Mouse (Mus musculus): ENCODE data around the gene Adamts2. TPM values are rescaled to one million over a fixed set of nuclear protein-coding genes. Genes with fewer than 3 reads are reported as not detected.

Gene Adamts2
- polyA plus RNA-seq, 1 experiment: 2.9 TPM

DNA sequence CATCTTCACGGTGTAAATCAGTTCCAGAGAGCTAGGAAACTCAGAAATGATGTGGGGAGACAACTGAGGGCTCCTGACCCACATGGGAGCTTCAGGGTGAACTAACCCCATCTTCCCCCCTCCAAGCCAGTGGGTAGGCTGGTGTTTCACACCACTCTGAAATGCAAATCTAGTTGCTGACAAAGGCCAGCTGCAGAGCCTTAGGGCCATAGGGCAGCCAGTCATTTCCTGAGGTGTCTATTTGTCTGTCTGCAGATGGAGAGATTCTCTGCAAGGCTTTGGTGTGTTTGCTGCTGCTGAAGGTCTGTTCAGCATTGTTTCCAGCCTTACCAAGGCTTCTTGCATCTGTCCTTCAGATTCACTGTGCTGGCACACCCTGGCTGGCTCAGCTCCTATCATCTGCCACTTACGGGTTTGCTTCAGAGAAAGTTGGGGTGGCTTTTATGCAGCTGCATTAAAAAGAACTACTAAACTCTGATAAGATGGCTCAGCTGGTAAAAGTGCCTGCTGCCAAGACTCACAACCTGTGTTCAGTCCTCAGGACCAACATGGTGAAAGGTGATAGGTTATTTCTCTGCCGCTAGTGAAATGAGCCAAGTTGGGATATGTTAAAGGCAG lies 246.7 kb downstream of the Adamts2 start:
- H3K4me3 ChIP-seq (ENCODE audit: insufficient read depth, poor library complexity, severe bottlenecking): no peak overlapping the region
- TF ChIP-seq MAX (IDR thresholded peaks at IDR 0.05) (no peak), MYOG (IDR thresholded peaks at IDR 0.05; ENCODE audit: control insufficient read depth, extremely low read depth, insufficient read length) (no peak), MYOD1 (IDR thresholded peaks at IDR 0.05; ENCODE audit: control insufficient read depth, insufficient read length, low read depth) (no peak), FOSL1 (IDR thresholded peaks at IDR 0.05; ENCODE audit: insufficient read depth, low read length, poor library complexity, severe bottlenecking) (no peak), CTCF (IDR thresholded peaks at IDR 0.05; ENCODE audit: control insufficient read depth, insufficient read depth, insufficient read length) (no peak), USF1 (IDR thresholded peaks at IDR 0.05; ENCODE audit: low read depth) (no peak), CEBPB (IDR thresholded peaks at IDR 0.05; ENCODE audit: low read depth) (no peak)
- no peak overlapping the region for H3ac ChIP-seq (ENCODE audit: control insufficient read depth, insufficient read length, low read depth)
- H3K36me3 ChIP-seq (ENCODE audit: control insufficient read depth, insufficient read depth): no peaks in the 10 kb centered on the region
- H3K79me2 ChIP-seq (ENCODE audit: control insufficient read depth, insufficient read depth): no peaks in the 10 kb centered on the region
- peaks cover 69% of the 10 kb centered on the region for H3K27me3 ChIP-seq (ENCODE audit: control insufficient read depth, insufficient read depth, insufficient read length)
- H3K79me3 ChIP-seq (ENCODE audit: low read depth): no peaks in the 10 kb centered on the region

DNA sequence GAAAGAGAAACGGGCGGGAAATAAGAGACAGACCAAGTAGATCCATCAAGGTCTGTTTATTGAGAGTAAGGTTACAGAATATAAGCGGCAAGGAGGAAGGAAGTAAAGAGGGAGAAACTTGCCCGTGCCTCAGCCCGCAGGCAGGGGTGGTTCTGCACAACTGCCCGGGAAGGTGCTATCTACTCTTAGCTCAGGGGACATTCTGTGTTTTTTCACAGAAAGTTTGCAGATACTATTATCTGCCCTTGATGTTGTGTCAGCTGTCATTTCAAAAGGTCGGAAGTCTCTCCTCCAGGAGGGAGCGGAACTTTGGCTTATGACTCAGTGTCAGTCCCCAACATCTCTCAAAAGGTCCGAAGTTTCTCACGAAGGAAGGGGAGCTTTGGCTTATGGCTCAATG lies 247.4 kb downstream of the Adamts2 start:
- no peak for TF ChIP-seq CEBPB (IDR thresholded peaks at IDR 0.05; ENCODE audit: low read depth)
- TF ChIP-seq MYOG (IDR thresholded peaks at IDR 0.05; ENCODE audit: control insufficient read depth, extremely low read depth, insufficient read length): no peak
- no peak for TF ChIP-seq CTCF (IDR thresholded peaks at IDR 0.05; ENCODE audit: control insufficient read depth, insufficient read depth, insufficient read length)
- no peak for TF ChIP-seq MYOD1 (IDR thresholded peaks at IDR 0.05; ENCODE audit: control insufficient read depth, insufficient read length, low read depth)
- TF ChIP-seq USF1 (IDR thresholded peaks at IDR 0.05; ENCODE audit: low read depth): no peak
- no peak for TF ChIP-seq MAX (IDR thresholded peaks at IDR 0.05)
- no peak for TF ChIP-seq FOSL1 (IDR thresholded peaks at IDR 0.05; ENCODE audit: insufficient read depth, low read length, poor library complexity, severe bottlenecking)
- no peaks in the 10 kb centered on the region for H3K36me3 ChIP-seq (ENCODE audit: control insufficient read depth, insufficient read depth)
- peaks cover 75% of the 10 kb centered on the region for H3K27me3 ChIP-seq (ENCODE audit: control insufficient read depth, insufficient read depth, insufficient read length)

DNA sequence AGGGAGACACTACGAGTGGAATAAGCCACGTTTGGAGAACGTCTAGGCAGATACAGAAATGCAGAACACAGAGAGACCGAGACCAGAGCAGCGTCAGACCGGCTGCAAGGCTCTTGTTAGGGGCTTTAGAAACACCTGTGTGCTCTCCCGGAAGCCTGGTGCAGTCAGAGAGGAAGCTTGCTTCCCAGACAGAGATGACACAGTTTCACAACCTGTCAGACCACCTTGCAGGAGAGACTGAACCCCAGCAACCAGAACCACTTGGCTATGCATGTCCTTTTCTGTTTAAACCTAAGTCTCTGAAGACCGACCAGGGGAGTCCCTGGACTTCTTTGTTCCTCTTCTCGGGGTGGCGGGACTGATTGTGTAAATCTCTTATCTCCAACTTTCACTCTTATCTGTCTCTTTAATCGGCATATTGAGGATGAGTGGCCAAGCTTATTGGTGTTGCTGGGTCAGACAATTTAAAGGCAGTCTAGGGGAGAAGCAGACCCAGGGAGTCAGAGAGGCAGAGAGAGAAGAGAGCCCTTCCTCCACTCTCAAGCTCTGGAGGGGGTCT lies 248.4 kb downstream of the Adamts2 start, which contains the start of gene Grm6:
Grm6 (plus strand) TSS at position 509 of the 559 bp plus-strand sequence.
- no peak for TF ChIP-seq MYOG (IDR thresholded peaks at IDR 0.05; ENCODE audit: control insufficient read depth, extremely low read depth, insufficient read length)
- TF ChIP-seq MYOD1 (IDR thresholded peaks at IDR 0.05; ENCODE audit: control insufficient read depth, insufficient read length, low read depth): no peak
- TF ChIP-seq USF1 (IDR thresholded peaks at IDR 0.05; ENCODE audit: low read depth): no peak
- no peak for TF ChIP-seq CTCF (IDR thresholded peaks at IDR 0.05; ENCODE audit: control insufficient read depth, insufficient read depth, insufficient read length)
- TF ChIP-seq MAX (IDR thresholded peaks at IDR 0.05): no peak
- TF ChIP-seq CEBPB (IDR thresholded peaks at IDR 0.05; ENCODE audit: low read depth): no peak
- TF ChIP-seq FOSL1 (IDR thresholded peaks at IDR 0.05; ENCODE audit: insufficient read depth, low read length, poor library complexity, severe bottlenecking): no peak
- Histone ChIP-seq H3K4me3 (ENCODE audit: insufficient read depth, poor library complexity, severe bottlenecking) (no peak within 1 kb of the TSS), H3K79me3 (ENCODE audit: low read depth) (no peaks in the 10 kb centered on the region), H3K79me2 (ENCODE audit: control insufficient read depth, insufficient read depth) (no peaks in the 10 kb centered on the region), H3ac (ENCODE audit: control insufficient read depth, insufficient read length, low read depth) (no peak within 1 kb of the TSS), H3K36me3 (ENCODE audit: control insufficient read depth, insufficient read depth) (no peaks in the 10 kb centered on the region), H3K27me3 (ENCODE audit: control insufficient read depth, insufficient read depth, insufficient read length) (peaks cover 67% of the 10 kb centered on the region)

More for the DNA sequence above, 247.4 kb downstream of the Adamts2 start:
- H3K4me3 ChIP-seq (ENCODE audit: insufficient read depth, poor library complexity, severe bottlenecking): no peak overlapping the region
- H3K79me3 ChIP-seq (ENCODE audit: low read depth): no peaks in the 10 kb centered on the region
- H3K79me2 ChIP-seq (ENCODE audit: control insufficient read depth, insufficient read depth): no peaks in the 10 kb centered on the region
- no peak overlapping the region for H3ac ChIP-seq (ENCODE audit: control insufficient read depth, insufficient read length, low read depth)

DNA sequence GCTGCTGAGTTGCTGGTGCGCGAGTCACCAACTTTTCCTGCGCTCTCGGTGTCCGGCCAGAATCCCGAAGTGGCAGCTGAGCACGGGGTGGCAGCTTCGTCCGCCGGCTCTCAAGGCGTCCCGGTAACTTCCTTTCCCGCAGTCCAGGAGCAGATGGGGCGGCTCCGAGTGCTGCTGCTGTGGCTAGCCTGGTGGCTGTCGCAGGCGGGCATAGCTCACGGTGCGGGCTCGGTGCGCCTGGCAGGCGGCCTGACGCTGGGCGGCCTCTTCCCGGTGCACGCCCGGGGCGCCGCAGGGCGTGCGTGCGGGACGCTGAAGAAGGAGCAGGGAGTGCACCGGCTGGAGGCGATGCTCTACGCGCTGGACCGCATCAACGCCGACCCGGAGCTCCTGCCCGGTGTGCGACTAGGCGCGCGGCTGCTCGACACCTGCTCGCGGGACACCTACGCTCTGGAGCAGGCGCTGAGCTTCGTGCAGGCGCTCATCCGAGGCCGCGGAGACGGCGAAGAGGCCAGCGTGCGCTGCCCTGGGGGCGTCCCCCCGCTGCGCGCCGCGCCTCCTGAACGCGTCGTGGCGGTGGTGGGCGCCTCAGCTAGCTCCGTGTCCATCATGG lies 249.2 kb downstream of the Adamts2 start:
- Histone ChIP-seq H3K4me3 (ENCODE audit: insufficient read depth, poor library complexity, severe bottlenecking) (no peak overlapping the region), H3K79me3 (ENCODE audit: low read depth) (no peaks in the 10 kb centered on the region), H3ac (ENCODE audit: control insufficient read depth, insufficient read length, low read depth) (no peak overlapping the region), H3K79me2 (ENCODE audit: control insufficient read depth, insufficient read depth) (no peaks in the 10 kb centered on the region), H3K36me3 (ENCODE audit: control insufficient read depth, insufficient read depth) (no peaks in the 10 kb centered on the region), H3K27me3 (ENCODE audit: control insufficient read depth, insufficient read depth, insufficient read length) (peaks cover 67% of the 10 kb centered on the region)
- TF ChIP-seq CTCF (IDR thresholded peaks at IDR 0.05; ENCODE audit: control insufficient read depth, insufficient read depth, insufficient read length) (no peak), CEBPB (IDR thresholded peaks at IDR 0.05; ENCODE audit: low read depth) (no peak), MAX (IDR thresholded peaks at IDR 0.05) (no peak), FOSL1 (IDR thresholded peaks at IDR 0.05; ENCODE audit: insufficient read depth, low read length, poor library complexity, severe bottlenecking) (no peak), MYOG (IDR thresholded peaks at IDR 0.05; ENCODE audit: control insufficient read depth, extremely low read depth, insufficient read length) (no peak), USF1 (IDR thresholded peaks at IDR 0.05; ENCODE audit: low read depth) (no peak), MYOD1 (IDR thresholded peaks at IDR 0.05; ENCODE audit: control insufficient read depth, insufficient read length, low read depth) (no peak)

Other genes with a start within 250 kb of the Adamts2 start
- gene Cby3, start 247.6 kb upstream of the Adamts2 start, polyA plus RNA-seq (2012; fragmentation: generic; extraction: Trizol): not detected
- gene Hnrnph1, start 225.1 kb upstream of the Adamts2 start, polyA plus RNA-seq (2012; fragmentation: generic; extraction: Trizol): 112 TPM
- 11.1 TPM for gene Rufy1, start 171.0 kb upstream of the Adamts2 start, polyA plus RNA-seq (2012; fragmentation: generic; extraction: Trizol)
- 1.6 TPM for gene Zfp354c, start 225.6 kb downstream of the Adamts2 start, polyA plus RNA-seq (2012; fragmentation: generic; extraction: Trizol)
- gene Zfp879, start 239.5 kb downstream of the Adamts2 start, polyA plus RNA-seq (2012; fragmentation: generic; extraction: Trizol): 0.01 TPM
- gene Grm6, start 248.6 kb downstream of the Adamts2 start, polyA plus RNA-seq (2012; fragmentation: generic; extraction: Trizol): not detected

Measured in C2C12 (cell line).